19 mouse cellular contexts compared by ENCODE assay signal in genomic region chr10:29374065-29374464, GRCm38 (mm10). TPM values are rescaled to one million over a fixed set of nuclear protein-coding genes. Genes with fewer than 3 reads are reported as not detected.
A peak's percentile ranks its signal among the peaks of the same experiment; 100 is the strongest.
DNase-seq lines count a peak whose midpoint lies in the region; ATAC-seq and TF ChIP-seq lines count a peak whose summit lies in the region.
"Had no signal": no experiment of that assay in that cellular context is flagged by ENCODE, and none has a peak within 500 bp of the region (broad histone marks: within the 10 kb centered on the region; RNA-seq: fewer than 3 reads in every experiment).

No protein-coding gene starts in this region.

- peak; percentile 35 for DNase-seq in forebrain, embryonic 14.5 days (ENCODE audit: low spot score)
- DNase-seq in forebrain, embryonic 10.5 days (ENCODE audit: extremely low spot score, low spot score): no peak
- DNase-seq in layer of hippocampus, adult 2 months (ENCODE audit: low spot score in 2 of 2): no peak
- DNase-seq in layer of hippocampus, adult 8-10 months (ENCODE audit: low spot score in 2 of 2): no peak
- peak; percentile 23 for DNase-seq in lung, embryonic 14.5 days
- DNase-seq in lung, postnatal 36 days: no peak
- DNase-seq in forebrain, postnatal 0 days: peak; percentile 58
- DNase-seq in neural tube, embryonic 10.5 days (ENCODE audit: extremely low spot score, low spot score): no peak
- DNase-seq: adrenal gland, adult 2 months; adrenal gland, postnatal 25 days; cerebellum, adult 11 months; cerebellum, adult 9-10 months; gastrocnemius, postnatal 14 days; heart, postnatal 10 days; heart, postnatal 4 days had no signal

- no peaks in the 10 kb centered on the region for H3K9me3 ChIP-seq in forebrain, embryonic 14.5 days (replicated peaks; ENCODE audit: control insufficient read depth, low read length)
- no peaks in the 10 kb centered on the region for H3K9me3 ChIP-seq in forebrain, embryonic 10.5 days
- no peaks in the 10 kb centered on the region for H3K9me3 ChIP-seq in lung, embryonic 14.5 days (ENCODE audit: low read depth, low read length)
- H3K9me3 ChIP-seq in forebrain, postnatal 0 days (ENCODE audit: low read length): no peaks in the 10 kb centered on the region
- H3K9me3 ChIP-seq: embryonic facial prominence, embryonic 10.5 days; heart, embryonic 10.5 days; hindbrain, embryonic 12.5 days; intestine, embryonic 15.5 days had no signal

- no peak overlapping the region for H3K4me2 ChIP-seq in forebrain, embryonic 14.5 days (ENCODE audit: low read length)
- no peak overlapping the region for H3K4me2 ChIP-seq in lung, embryonic 14.5 days
- H3K4me2 ChIP-seq in forebrain, postnatal 0 days (ENCODE audit: low read depth): no peak overlapping the region
- H3K4me2 ChIP-seq: hindbrain, embryonic 12.5 days; intestine, embryonic 15.5 days had no signal

- H3K36me3 ChIP-seq in forebrain, embryonic 14.5 days (ENCODE audit: control insufficient read depth, insufficient read depth, low read length): no peaks in the 10 kb centered on the region
- no peaks in the 10 kb centered on the region for H3K36me3 ChIP-seq in forebrain, embryonic 10.5 days (replicated peaks)
- H3K36me3 ChIP-seq in lung, embryonic 14.5 days (ENCODE audit: insufficient read depth): no peaks in the 10 kb centered on the region
- no peaks in the 10 kb centered on the region for H3K36me3 ChIP-seq in forebrain, postnatal 0 days (ENCODE audit: insufficient read depth)
- H3K36me3 ChIP-seq: embryonic facial prominence, embryonic 10.5 days; heart, embryonic 10.5 days; hindbrain, embryonic 12.5 days; intestine, embryonic 15.5 days had no signal

- WGBS in forebrain, embryonic 14.5 days: 75% methylated on average over 5 of the region's 5 CpGs
- WGBS in forebrain, embryonic 10.5 days: 88% methylated on average over 5 of the region's 5 CpGs
- 65% methylated on average over 5 of the region's 5 CpGs for WGBS in lung, embryonic 14.5 days
- WGBS in forebrain, postnatal 0 days: 57% methylated on average over 5 of the region's 5 CpGs

- TF ChIP-seq CTCF in layer of hippocampus, adult 2 months (conservative IDR thresholded peaks at IDR 0.05): no peak
- TF ChIP-seq CTCF in lung, embryonic 14.5 days (IDR thresholded peaks at IDR 0.05; ENCODE audit: low read depth): no peak
- no peak for TF ChIP-seq CTCF in forebrain, postnatal 0 days (IDR thresholded peaks at IDR 0.05; ENCODE audit: low read depth)

- H3K4me3 ChIP-seq in forebrain, embryonic 14.5 days (ENCODE audit: low read depth, low read length): no peak overlapping the region
- H3K4me3 ChIP-seq in forebrain, embryonic 10.5 days: no peak overlapping the region
- no peak overlapping the region for H3K4me3 ChIP-seq in layer of hippocampus, adult 2 months
- no peak overlapping the region for H3K4me3 ChIP-seq in lung, embryonic 14.5 days (ENCODE audit: low read depth, low read length)
- no peak overlapping the region for H3K4me3 ChIP-seq in forebrain, postnatal 0 days (ENCODE audit: low read depth, low read length)
- H3K4me3 ChIP-seq: embryonic facial prominence, embryonic 10.5 days; heart, embryonic 10.5 days; hindbrain, embryonic 12.5 days; intestine, embryonic 15.5 days had no signal

- no peaks in the 10 kb centered on the region for H3K27me3 ChIP-seq in forebrain, embryonic 14.5 days (replicated peaks; ENCODE audit: control insufficient read depth, insufficient read depth, low read length)
- no peaks in the 10 kb centered on the region for H3K27me3 ChIP-seq in forebrain, embryonic 10.5 days (ENCODE audit: poor library complexity, severe bottlenecking)
- no peaks in the 10 kb centered on the region for H3K27me3 ChIP-seq in lung, embryonic 14.5 days (ENCODE audit: insufficient read depth, low read length)
- H3K27me3 ChIP-seq in forebrain, postnatal 0 days (ENCODE audit: insufficient read depth, low read length): no peaks in the 10 kb centered on the region
- H3K27me3 ChIP-seq: hindbrain, embryonic 12.5 days; intestine, embryonic 15.5 days had no signal

- no peaks in the 10 kb centered on the region for H3K4me1 ChIP-seq in forebrain, embryonic 14.5 days (ENCODE audit: control insufficient read depth, insufficient read depth, low read length)
- H3K4me1 ChIP-seq in forebrain, embryonic 10.5 days: no peaks in the 10 kb centered on the region
- H3K4me1 ChIP-seq in lung, embryonic 14.5 days (ENCODE audit: insufficient read depth): no peaks in the 10 kb centered on the region
- no peaks in the 10 kb centered on the region for H3K4me1 ChIP-seq in forebrain, postnatal 0 days (ENCODE audit: insufficient read depth)
- H3K4me1 ChIP-seq: embryonic facial prominence, embryonic 10.5 days; heart, embryonic 10.5 days; hindbrain, embryonic 12.5 days; intestine, embryonic 15.5 days had no signal

- ATAC-seq in forebrain, embryonic 14.5 days: no peak
- ATAC-seq in lung, embryonic 14.5 days (ENCODE audit: insufficient read depth): no peak
- ATAC-seq in forebrain, postnatal 0 days: peak; percentile 59; the same call in 1 of the 2 replicates
- ATAC-seq: intestine, embryonic 15.5 days had no signal

- H3K9ac ChIP-seq in forebrain, embryonic 14.5 days (ENCODE audit: low read length): no peak overlapping the region
- H3K9ac ChIP-seq in lung, embryonic 14.5 days: no peak overlapping the region
- H3K9ac ChIP-seq in forebrain, postnatal 0 days: no peak overlapping the region
- H3K9ac ChIP-seq: hindbrain, embryonic 12.5 days; intestine, embryonic 15.5 days had no signal

- no peak overlapping the region for H3K27ac ChIP-seq in forebrain, embryonic 14.5 days (ENCODE audit: low read depth, low read length)
- no peak overlapping the region for H3K27ac ChIP-seq in forebrain, embryonic 10.5 days
- peak overlapping the region; percentile 47; the same call in 1 of the 2 replicates for H3K27ac ChIP-seq in layer of hippocampus, adult 2 months
- H3K27ac ChIP-seq in lung, embryonic 14.5 days (ENCODE audit: low read depth): no peak overlapping the region
- 0 out of 2 replicates have a peak overlapping the region, but pooled peaks have one; percentile 21 for H3K27ac ChIP-seq in forebrain, postnatal 0 days (ENCODE audit: low read depth, low read length)
- H3K27ac ChIP-seq: embryonic facial prominence, embryonic 10.5 days; heart, embryonic 10.5 days; hindbrain, embryonic 12.5 days; intestine, embryonic 15.5 days had no signal

RNA-seq across cellular contexts. Expression of gene Rnf146, which starts 11.8 kb away (rescaled TPM):
- 71.0 and 80.3 TPM in 2 replicates for polyA plus RNA-seq in forebrain, embryonic 14.5 days (2014; fragmentation: Nextera tagmentation; extraction: Ambion mirVana)
- 49.2 and 50.1 TPM in 2 replicates for polyA plus RNA-seq in forebrain, embryonic 10.5 days (2016; fragmentation: Nextera tagmentation; extraction: Ambion mirVana)
- 100 to 1,000 TPM in 1 of 2 experiments, 10 to 100 TPM in 1; 99.6 to 103 TPM for total RNA-seq in layer of hippocampus, adult 2 months (2021)
- 100 to 1,000 TPM in 2 of 4 experiments, 10 to 100 TPM in 2; 90.8 to 103 (median 97.6) TPM for total RNA-seq in layer of hippocampus, adult 8-10 months (2022)
- polyA plus RNA-seq in lung, embryonic 14.5 days (2014; fragmentation: Nextera tagmentation; extraction: Ambion mirVana): 38.0 and 40.0 TPM in 2 replicates
- 68.9 and 79.4 TPM in 2 replicates for total RNA-seq in forebrain, postnatal 0 days (2014; rRNA removed)
- 57.0 and 61.9 TPM in 2 replicates for polyA plus RNA-seq in forebrain, postnatal 0 days (2015; fragmentation: Nextera tagmentation; extraction: Ambion mirVana)

Comparison
In these comparisons a context has a peak if more than half of its experiments do, and no peak if none do; other contexts are left out.
1. DNase-seq: peak in forebrain, embryonic 14.5 days (single experiment), lung, embryonic 14.5 days (single experiment) and forebrain, postnatal 0 days (single experiment); none in forebrain, embryonic 10.5 days (single experiment), layer of hippocampus, adult 2 months (0 of 2), layer of hippocampus, adult 8-10 months (0 of 2), lung, postnatal 36 days (single experiment) and neural tube, embryonic 10.5 days (single experiment).
2. H3K27ac ChIP-seq: peak in layer of hippocampus, adult 2 months (single experiment) and forebrain, postnatal 0 days (single experiment); none in forebrain, embryonic 14.5 days (single experiment), forebrain, embryonic 10.5 days (single experiment) and lung, embryonic 14.5 days (single experiment).